Mouse (Mus musculus) yolk sac, embryonic 10.5 days (tissue): ENCODE measurements around the gene Vasn.

Experiments used
- DNase-seq: peaks from one replicate; pipeline ENCODE4 v3.0.0-alpha.2; 2017; ENCODE audit warnings: low spot score

The Vasn gene

DNA sequence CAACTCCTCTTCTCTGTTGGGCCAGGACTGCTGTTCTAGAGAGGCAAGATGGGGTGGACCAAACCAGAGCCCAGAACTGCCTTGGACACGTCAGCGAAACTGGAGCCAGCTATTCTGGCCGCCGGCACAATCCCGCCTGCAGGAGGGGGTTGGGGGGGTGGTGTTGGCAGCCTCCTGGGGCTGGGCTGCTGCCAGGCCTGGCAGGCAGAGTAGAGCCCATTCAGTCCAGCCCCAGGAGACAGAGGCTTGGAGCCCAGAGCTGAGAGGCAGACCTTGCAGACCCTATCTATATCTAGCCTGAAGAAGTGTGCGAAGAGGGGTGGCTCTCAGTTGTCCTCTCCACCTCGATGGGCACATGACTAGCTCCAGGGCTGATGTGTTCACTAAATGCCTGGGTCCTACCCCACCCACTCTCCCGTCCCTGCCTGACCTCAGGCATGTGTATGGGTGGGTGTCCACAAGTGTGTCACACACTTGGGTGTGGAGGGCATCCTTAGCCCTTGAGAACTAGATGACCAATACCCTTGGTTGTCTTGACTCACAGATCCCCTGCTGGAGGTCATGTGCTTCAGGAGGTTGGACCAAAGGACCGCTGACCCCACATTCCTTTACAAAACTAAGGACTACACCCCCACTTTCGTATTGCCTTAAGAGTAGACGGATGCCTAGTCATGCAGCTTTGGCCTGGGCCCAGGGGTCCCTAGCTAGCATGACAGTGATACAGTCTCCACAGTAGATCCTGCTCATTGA, 4.1 kb downstream of the Vasn start:
- DNase-seq, result no peak

DNA sequence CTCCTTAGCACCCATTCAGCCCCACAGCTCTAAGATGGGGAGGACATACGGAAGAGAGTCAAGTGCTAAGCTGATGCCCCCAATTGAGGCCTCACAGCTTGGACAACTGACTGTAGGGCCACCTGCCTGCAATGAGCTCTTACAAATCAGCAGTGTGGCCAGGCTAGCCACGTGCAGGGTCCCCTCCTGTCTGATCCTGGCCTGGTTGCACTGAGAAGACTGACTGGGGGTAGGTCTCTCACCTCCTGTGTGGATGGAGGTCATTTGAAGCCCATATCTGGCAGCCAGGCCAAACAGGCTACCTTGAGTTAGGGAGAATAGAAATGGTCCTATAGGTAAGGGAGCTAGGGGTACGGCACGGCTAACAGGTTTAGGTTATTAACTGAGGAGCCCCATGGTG, 6.1 kb downstream of the Vasn start:
- DNase-seq, result no peak

DNA sequence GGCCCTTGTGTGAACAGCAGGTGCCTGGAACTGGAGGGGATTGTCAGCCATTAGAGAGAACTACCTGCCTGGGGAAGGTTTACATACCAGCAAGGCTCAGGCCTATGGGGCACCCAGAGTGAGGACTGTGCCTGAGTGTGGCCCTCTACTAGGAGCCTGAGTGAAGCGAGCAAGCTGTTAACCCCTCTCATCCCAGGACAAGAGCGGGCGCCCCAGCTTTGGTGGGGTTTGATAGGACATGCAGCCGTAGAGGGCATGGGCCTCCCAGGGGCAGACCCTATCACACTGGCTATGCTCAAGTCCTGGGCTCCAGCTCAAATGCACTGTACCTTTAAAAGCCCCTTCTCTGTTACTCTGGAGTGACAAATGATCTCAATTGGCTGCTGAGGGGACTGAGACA, 7.1 kb downstream of the Vasn start:
- no peak for DNase-seq

DNA sequence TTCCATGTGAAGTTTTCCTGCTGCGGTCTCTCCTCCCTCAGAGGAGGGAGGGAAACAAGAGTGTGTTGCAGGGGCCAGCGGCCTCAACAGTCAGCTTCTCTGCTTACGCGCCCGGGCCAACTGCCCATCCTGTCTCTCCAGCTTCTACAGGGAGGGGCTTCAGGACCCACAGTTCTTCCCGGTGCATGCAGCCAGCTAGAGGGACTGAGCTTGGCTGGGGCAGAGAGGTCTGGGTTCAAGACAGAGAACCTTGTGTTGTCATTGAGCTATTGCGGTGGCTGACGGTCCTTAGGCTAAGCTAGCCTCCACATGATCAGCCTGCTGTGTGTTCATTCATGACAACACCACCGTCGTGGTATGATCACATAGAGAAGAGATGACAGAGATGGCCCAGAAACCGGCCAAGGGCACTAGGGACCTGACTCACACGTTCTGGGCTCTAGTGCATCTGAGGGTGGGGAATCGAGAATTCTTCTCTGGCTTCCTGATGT, 8.0 kb downstream of the Vasn start:
- DNase-seq, result no peak

DNA sequence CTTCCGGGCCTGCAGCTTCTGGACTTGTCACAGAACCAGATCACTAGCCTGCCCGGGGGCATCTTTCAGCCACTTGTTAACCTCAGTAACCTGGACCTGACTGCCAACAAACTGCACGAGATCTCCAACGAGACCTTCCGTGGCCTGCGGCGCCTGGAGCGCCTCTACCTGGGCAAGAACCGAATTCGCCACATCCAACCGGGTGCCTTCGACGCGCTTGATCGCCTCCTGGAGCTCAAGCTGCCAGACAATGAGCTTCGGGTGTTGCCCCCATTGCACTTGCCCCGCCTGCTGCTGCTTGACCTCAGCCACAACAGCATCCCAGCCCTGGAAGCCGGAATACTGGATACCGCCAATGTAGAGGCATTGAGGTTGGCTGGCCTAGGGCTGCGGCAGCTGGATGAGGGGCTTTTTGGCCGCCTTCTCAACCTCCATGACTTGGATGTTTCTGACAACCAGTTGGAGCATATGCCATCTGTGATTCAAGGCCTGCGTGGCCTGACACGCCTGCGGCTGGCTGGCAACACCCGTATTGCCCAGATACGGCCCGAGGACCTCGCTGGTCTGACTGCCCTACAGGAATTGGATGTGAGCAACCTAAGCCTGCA, 8.8 kb downstream of the Vasn start:
- no peak for DNase-seq

DNA sequence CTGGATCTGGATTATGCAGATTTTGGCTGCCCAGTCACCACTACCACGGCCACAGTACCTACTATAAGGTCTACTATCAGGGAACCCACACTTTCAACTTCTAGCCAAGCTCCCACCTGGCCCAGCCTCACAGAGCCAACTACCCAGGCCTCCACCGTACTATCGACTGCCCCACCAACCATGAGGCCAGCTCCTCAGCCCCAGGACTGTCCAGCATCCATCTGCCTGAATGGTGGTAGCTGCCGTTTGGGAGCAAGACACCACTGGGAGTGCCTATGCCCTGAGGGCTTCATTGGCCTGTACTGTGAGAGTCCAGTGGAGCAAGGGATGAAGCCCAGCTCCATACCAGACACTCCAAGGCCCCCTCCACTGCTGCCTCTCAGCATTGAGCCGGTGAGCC, 9.5 kb downstream of the Vasn start:
- DNase-seq, result no peak

DNA sequence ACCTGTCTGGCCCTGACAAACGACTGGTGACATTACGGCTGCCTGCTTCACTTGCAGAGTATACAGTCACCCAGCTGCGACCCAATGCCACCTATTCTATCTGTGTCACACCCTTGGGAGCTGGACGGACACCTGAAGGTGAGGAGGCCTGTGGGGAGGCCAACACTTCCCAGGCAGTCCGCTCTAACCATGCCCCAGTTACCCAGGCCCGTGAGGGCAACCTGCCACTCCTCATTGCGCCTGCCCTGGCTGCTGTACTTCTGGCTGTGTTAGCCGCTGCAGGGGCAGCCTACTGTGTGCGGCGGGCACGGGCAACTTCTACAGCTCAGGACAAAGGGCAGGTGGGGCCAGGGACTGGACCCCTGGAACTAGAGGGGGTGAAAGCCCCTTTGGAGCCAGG, 10.0 kb downstream of the Vasn start:
- DNase-seq, result no peak

DNA sequence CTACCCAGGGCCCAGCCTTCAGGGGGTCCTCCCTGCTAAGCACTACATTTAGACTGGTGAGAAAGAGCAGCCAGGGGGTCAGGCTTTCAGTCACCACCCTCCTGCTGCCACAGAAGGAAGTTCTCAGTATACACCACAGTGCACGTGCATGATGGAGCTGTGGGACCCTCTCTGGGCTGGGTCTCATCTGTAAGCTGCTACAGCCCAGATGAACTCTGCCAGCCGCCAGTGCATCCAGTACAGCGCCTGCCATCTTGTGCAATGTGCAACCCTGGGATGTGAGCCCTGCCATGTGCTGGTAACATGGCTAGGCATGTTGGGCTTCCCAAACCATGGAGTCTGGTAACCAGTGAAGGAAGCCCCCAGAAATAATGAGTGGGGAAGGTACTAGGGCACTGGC, 10.4 kb downstream of the Vasn start:
- no peak for DNase-seq

DNA sequence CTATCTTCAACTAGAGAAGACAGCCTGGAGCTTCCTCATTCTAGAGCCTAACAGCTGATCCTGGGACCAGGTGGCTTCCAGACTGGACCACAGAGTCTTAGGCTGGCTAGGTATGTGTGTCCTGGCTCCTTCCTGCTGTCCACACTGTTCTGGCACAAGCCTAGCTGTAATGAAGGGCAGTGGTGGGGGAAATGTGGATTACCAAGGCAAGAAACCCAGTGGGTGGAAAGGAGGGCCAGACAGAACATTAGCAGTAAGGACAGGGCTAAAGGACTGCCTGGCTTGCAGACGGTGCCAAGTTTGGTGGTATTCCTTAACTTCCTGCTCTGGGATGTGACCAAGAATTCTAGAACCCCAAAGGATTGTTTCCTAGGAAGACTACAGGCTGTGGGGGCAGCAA, 11.3 kb downstream of the Vasn start:
- no peak for DNase-seq

DNA sequence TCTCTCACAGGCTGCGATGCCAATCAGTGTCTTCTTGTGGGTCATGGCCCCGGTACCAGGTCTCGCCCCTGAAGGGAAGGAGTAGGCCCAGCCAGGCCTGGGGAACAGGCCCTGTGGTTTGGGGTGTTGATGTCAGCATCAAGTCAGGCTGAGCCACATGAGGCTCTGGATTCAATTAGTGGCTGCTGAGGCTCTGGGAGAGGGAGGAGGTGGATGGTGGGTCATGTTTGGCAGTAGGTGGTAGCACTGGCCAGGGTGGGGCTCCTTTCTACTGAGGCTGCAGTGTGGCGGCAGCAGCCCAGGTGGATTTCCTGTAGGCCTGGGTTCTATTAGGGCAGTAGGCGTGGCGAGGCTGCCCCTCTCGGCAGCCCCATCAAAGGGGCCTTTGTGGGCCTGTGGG, 11.9 kb downstream of the Vasn start:
- no peak for DNase-seq

DNA sequence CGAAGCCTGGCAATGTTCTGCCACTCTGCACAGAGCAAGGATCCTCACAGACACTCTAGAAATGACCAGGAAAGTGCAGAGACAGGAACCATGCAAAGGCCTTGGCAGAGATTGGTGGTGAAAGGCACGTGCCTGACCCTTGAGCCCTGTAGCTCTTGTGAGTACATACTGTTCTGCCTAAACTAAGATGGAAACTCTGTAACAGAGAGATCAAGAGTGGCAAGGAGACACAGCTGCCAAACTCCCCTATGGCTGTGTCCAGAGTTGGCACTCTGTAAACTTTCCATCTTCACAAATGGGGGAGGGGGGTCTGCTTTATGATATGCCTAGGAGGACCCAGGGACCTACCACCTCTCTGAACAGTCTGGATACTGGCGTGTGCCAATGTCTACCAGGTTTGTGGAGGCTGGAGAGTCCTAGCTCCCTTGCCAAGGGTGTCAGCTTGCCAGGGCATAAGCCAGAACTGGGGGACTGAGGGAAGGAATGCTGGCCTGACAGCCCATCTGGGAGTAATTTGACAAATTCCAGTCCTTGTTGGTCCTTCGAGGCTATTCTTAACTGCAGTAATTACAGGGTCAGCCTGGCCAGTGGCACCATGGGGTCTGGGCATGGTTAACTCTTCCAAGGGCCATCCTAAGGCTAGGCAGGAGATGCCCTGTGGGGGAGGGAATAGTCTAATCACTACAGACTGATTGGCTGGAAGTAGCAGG, 13.1 kb downstream of the Vasn start:
- DNase-seq, result no peak

DNA sequence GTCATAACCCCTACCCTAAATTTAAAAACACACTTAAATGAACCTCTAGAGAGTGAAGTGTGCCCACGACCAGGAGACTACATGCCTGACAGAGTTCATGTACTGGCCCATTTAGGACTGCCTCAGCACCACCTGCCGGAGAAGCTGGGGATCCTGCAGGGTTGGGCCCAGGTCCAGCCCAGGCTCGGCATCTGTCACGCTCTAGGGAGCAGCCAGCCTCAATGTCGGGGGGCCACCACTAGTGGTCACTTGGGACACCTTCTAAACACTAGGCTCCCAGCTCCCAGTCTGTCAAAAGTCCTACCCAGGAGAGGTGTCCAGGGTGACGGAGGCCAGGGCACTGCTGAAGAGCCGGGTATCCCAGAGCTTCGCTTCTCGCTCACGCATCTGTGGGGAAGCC, 15.0 kb downstream of the Vasn start:
- DNase-seq, result no peak

DNA sequence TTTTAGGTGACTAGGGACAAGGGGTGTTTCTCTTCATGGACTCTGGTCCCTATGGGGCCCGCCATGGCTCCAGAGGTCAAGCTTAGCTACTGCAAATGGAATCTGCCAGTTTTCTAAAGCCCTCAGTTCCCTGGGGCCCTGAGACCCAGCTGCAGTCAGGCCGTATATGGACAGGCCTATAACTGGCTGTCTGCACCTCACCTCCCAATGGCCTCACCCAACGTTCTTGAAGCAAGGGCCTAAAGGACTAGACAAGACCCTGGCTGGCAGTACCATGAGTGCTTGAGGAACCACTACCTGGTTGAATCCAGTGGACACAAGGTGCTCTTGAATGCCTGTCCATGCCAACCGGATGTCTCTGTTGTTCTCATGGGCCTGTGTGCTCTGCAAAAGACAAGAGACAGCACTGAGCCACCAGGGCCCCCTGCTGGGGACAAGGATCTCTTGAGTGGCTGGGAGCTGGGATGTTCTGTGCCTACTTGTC, 15.6 kb downstream of the Vasn start:
- no peak for DNase-seq

DNA sequence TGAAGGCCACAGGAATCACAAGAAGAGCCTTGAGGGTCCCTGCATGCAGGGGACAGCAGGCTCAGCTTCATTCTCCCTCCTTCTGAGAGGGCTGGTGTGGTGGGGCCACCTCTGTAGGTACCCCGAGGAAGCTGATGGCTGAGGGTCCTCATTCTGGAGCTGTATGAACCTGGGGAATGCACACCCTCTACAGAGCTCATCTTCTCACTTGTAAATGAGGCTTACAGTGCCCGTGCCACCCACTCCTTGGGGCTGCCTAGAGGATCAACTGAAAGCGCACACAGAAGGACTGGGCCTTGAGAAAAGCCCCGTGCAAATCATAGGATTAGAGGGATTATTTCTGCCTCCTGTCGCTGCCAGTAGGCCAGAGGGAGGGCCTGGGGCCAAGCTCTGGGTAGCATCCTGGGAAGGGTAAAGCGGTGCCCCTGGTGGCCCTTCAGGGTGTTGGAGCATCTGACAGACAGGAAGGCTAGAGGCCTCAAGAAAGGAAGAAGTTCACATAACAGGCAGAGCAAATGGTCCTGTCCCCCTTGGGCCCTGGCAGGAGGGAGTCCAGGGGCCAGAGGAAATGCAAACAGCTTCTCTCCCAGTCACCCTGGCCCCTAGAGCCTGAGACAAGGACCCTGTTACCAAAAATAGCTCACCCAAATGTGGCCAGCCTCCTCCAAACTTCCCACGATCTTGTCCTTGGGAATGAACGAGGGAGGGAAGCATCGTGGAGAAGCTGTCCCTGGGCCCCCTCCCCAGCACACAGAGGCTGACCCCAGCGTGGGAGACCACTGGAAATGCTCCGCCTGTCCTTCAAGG, 16.2 kb downstream of the Vasn start:
- no peak for DNase-seq

DNA sequence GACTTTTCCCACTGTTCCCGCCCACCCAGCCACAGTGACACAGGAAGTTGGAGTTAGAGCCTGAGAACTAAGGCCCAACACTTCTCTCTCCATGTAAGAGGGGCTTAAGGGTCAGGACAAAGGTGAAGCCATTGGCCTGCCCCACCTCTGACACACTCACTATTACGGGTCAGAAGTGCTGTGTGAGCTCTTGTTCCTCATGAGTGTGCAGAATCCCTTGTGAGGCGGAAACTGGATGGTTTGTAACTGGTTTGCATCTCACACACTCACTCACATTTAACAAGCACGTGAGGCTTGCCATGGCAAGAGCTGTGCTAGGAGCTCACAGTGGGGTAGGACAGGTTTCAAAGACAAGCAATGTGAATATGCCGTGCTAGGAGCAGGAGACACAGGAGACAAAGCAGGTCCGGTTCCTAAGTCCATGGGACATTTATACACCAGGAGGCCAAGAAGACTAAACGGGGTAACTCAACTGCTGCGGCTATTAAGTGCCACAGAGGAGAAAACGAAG, 16.9 kb downstream of the Vasn start:
- no peak for DNase-seq

DNA sequence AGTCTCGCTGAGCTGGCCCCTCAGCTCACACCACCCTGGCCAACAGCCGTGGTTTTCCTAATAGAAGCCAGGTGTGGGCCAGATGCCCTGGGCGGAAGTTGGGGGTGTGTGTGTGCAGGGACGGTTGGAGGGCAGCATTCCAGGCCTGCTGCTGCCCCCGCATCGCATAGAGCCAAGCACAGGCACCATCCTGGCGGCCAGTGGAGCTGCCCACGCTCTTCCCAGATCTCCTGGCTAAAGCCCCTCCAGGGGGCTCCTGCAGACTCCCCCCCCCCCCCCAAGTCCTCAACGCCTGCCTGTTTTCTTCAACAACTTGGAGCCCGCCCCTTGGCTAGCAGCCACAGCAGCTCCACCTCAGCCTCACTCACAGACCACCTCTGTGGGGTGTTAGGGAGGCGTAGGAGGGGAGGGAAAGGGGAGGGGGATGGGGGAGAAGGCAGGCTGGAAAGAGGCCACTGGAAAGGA, 19.1 kb downstream of the Vasn start:
- DNase-seq, result peak; percentile 75

DNA sequence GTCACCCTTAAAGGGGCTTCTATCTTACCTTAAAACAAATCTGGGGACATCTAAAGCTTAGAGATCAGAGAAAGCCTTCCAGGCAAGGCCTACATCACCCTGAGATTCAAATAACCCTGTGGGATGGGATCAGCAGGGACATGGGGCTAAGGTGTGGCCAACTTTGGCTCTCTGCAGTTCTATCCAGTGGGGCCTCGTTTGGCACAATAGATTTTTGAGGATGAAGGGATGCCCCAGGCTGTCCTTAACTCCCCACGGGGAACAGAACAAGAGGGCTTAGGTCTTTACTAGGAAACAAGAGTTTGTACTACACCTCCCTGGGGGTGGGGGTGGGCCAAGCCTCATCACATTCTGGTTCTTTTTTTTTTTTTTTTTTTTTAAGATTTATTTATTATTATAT, 19.6 kb downstream of the Vasn start:
- no peak for DNase-seq

DNA sequence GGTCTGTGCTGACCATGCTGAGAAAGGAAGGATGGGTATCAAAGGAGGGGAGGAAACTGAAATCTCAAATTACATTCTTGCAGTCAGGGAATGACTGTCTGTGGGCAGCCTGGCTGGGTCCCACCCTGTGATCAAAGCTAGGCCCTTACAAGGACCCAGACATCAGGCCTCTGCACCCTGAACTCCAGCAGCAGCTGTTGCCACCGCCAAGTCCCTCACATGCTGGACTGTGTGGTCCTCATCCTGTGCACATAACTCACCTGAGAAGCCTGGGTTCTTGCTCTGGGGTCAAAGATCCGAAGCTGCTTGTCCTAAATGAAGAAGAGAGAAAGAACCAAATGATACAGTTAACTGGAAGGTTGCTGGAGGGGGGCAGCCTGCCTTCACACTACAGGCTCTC, 21.9 kb downstream of the Vasn start:
- DNase-seq, result no peak

DNA sequence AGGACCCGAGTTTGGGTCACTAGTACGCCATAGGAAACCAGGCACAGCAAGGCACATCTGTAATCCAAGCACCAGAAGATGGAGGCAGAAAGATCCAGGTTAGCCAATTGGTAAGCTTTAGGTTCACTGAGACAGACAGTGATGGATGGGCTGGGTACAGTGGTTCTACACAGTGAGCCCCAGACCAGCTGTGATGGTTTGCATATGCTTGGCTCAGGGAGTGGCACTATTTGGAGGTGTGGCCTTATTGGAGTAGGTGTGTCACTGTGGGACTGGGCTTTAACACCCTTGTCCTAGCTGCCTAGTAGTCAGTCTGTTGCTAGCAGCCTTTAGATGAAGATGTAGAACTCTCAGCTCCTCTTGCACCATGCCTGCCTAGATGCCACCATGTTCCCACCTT, 24.1 kb downstream of the Vasn start:
- DNase-seq, result no peak

DNA sequence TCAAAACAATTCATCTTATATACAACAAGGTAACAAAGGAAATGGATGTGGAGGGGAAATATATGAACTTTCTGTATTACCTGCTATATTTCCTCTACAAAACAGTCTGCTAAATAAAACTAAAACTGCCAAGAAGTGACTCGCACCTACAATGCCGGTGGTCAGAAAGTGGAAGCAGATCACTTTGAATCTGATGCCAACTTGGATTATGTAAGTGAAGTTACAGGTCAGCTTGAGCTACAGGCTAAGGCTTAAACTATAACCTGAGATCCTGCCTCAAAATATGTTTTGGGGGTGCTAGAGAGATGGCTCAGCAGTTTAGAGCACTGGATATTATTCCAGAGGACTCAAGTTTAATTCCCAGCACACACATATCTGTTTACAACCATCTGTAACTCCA, 26.0 kb downstream of the Vasn start:
- DNase-seq, result no peak

DNA sequence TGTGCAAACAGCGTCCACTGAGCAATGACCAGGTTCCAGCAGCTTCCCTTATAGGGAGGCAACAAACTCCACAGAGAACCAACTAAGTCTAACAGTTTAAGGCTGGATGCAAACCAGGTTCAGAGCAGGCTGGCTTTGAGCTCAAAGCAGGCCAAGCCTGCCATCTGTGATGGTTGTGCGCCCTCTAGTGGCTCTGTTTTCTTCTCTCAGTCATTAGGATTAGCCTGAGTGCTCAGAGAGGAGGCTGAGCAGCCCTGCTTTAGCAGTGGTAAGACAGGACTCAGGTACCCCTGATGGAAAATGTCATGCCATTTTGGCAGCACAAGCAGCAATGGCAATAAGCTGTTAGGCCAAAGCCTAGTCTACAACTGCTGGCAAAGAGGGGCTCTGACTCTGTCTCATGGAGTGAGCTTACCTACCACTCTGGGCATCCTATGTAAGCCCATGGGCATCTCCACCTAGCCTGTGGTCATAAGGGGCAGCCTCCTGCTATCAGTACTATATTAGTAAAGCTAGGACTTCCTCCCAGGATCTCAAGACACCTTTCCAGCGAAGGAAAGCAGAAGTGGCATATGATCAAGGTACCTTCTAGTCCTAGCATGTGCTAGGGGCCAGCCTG, 27.6 kb downstream of the Vasn start:
- DNase-seq, result peak; percentile 59

DNA sequence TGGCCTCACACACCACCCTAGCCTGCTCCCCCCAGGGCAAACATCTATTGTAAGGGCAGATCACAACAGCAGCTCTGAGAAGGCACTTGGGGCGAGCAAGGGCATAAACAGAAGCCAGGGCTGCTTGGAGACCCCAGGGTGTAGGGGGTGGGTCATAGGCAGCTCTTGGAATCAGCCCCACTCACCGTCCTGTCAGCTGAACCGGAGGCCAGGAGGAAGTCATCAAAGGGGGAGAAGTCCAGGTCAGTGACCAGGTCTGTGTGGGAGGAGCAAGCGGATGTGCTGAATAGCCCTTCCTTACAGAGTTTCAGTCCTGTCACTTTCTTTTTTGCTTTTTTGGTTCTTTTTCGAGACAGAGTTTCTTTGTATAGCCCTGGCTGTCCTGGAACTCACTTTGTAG, 30.6 kb downstream of the Vasn start:
- peak; percentile 65 for DNase-seq
